Mouse (Mus musculus): Measurements from ENCODE around the gene Atxn7l2.
A peak's percentile ranks its signal among the peaks of the same experiment; 100 is the strongest.
"Not testable (repeated sequence)": the region's sequence is repeated elsewhere in the genome, so short reads cannot be mapped to it uniquely, and the experiment has no call there.

Gene Atxn7l2

DNA sequence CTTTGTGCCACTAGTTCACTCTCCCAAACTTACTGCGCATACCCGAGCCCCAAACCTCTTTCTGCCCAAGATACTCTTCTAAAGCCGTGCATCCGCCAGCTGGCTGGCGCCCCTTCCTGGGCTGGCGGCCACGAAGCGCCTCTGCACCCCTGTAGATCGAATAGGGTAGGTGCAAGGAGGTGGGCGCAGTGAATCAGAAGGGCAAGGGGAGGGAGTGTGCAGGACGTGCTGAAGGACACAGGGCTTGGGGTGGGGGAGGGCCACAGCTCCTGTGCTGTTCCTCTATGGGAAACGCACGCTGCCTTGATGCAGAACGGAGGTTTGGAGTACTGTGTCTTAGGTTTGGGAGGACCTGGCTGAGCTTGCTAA lies at the start of gene Atxn7l2:
Gene Atxn7l2 (minus strand): TSS at position 164 of the 369 bp plus-strand sequence.
- DNase-seq, result peak; percentile 49 to 71

DNA sequence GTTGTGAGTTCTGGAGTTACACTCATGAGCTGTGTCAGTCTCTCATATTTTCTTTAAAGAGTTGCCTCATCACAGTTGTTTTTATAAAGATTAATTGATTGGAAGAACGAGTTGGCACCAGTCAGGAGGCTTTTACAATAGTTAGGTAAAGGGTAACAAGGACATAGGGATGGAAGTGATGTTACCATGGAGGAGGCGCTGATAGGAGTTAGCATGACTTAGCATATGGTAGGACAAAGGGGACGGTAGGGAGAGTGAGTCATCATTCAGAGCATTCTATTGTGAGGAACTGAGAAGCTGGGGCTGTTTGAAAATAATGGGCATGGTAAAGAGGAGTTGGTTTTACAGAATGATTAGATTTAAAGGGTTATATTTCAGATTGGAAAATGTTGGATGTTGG lies 48.6 kb upstream of the Atxn7l2 start:
- no peak for DNase-seq

DNA sequence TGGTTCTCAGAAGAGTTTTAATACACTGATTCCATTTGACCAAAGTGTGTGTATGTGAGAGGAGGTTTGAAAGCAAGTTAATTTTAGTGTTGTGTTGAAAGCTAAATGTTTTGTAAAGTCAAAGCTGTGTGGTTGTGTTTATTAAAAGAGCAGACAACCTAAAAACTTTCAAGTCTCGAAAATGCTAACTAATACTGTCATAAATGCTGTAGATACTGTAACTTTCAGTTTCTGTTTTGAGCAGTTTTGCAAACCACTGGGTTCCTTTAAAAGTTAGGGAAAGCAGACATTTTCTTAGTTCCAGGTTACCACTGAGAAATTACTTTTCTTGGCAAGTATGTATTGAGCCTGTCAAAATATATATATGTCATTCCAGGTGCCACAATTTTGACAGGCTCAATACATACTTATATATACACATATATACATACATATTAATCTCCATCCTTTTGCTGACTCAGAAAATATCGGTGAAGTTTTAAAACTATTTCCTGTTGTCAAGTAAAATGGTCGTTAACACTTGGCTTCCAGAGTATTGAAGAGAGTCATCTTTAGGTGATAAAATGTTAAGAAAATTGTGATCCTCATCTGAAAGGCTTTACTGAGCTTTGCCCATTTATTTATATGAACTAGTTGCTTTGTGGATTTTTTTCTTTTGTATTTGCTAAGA lies 47.2 kb upstream of the Atxn7l2 start:
- no peak for DNase-seq

DNA sequence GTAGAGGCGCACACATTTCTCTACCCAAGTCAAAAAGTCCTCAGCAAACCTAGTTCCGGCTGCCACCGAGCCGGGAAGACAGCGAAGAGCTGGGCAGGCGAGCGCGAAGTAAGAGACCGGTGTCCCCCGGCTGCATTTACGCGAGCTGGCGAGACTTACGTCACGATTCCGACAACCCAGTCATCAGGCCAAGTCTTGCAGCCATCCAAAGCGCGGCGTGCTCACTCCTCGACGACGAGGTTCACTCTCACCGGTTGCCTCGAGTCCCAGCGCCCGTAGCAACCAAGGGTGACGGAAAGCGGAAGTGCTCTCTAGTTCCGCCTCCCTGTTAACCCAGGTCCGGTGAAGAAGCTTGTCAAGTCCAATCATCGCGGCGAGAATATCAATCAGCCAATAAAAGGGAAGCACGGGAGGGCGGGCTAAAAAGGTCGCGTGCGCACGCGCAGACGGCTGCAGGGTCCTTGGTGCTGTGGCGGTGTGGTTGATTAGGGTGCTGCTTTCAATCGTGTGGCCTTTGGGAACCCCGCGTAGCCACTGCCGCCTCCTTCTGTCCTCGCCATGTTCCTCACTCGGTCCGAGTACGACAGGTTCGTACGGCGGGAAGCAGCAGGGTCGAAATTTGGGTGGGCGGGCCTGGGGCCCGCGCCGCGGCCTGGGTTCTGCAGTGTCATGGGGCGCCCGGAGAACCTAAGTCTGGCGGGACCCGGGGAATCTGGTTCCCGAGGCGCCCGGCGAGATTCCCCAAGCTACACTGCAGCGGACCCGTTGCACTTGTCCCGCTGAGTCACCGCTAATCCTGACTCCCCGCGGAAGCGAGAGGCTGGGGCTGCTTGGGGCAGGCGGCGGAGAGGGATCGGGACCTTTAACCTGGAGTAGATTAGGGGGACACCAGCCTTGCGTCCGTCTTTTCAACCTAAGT lies 46.2 kb upstream of the Atxn7l2 start, which contains the start of gene Psma5:
Gene Psma5 (plus strand): TSS at position 208 of the 919 bp plus-strand sequence.
- peak; percentile 97 to 98 for DNase-seq

DNA sequence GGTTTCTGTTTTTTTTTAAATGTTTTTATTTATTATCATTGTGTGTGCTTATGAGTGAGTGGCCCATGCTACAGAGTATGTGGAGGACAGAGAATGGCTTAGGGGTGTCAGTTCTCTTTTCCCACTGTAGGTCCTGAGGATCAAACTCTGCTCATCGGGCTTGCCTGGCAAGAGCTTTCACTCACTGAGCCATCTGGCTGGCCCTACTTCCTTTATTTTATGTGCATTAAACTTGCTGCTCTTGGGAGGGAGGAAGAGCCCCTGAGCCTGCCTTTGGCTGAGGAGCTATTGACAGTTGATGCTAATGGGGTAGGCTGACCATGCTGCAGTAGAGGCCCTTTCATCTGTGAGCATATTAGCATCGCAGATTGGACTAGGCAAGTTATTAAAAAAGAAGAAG lies 36.1 kb upstream of the Atxn7l2 start:
- no peak for DNase-seq

DNA sequence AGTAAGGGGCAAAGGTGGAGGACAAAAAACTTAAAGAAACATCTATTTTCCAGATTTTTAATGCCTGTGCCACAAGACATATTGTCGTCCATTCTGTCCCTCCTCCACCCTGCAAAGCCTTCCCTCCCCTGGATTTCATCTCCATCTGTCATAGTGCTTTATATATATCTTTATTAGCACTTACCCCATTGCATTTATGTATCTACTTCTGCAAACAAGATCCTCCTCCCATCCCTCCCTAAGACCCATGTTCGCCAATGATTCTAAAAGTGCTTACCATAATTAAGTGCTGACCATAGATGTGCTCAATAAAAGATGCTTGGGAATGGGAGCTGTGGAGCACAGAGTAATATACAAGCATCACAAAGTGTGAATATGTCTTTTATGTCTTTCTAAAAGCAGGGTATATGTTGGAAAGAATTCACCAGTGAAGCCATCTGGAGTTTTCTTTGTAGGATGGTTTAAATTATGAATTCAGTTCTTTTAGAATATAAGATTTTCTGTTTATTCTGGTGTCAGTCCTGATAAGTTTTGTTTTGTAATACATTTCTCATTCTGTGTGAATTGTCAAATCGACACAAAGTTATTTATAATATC lies 30.6 kb upstream of the Atxn7l2 start:
- DNase-seq, result no peak

DNA sequence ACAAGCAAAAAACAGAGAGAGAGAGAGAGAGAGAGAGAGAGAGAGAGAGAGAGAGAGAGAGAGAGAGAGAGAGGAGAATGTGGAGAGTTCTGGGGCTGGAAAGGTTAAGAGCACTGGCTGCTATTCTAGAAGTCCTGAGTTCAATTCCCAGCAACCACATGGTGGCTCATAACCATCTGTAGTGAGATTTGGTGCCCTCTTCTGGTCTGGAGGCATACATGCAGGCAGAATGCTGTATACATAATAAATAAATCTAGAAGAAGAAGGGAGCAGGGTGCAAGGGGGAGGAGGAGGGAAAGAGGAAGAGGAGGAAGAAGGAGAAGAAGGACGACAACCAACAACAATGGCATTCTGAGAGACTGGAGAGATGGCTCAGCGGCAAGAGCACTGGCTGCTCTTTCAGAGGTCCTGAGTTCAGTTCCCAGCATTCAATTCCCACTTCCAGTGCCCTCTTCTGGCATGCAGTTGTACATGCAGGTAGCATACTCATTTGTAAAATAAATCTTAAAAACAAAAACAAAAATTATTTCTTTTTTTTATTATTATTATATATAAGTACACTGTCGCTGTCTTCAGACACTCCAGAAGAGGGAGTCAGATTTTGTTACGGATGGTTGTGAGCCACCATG lies 26.9 kb upstream of the Atxn7l2 start:
- not testable (repeated sequence) for DNase-seq

DNA sequence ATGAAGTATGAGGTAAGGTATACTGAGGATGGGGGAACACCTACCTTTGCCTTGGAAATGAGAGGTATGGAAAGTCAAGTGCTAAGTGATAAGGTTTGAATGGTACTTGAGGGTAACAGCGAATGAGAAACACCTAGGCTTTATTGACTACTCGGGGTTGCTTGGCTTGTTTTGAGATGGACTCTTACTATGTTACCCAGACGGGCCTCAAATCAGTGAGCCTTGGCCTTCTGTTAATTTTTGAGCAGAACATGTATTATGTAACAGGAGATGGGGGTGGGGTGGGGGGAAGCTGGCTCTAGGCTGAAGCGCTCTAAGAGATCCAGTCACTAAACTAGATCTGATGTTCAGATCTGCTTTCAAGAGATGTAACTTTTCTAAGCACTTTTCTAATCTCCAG lies 20.9 kb upstream of the Atxn7l2 start:
- DNase-seq, result peak; percentile 28 to 54

DNA sequence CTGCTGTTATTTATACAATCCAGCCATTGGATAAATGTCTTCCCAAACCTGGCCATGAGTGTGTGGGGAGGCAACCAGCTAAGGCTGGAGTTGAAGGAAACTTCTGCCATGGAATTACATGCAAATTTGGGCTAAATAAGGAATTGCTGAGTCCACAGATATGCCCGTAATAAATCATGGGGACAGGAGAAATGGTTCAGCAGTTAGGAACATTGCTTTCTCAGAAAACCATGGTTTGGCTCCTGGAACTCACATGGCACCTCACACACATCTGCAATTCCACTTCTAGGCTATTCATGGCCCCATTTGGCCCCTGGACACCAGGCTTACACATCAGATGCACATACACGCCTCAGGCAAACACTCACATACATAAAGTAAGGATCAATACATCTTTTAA lies 16.8 kb upstream of the Atxn7l2 start:
- DNase-seq, result peak; percentile 41 to 55

DNA sequence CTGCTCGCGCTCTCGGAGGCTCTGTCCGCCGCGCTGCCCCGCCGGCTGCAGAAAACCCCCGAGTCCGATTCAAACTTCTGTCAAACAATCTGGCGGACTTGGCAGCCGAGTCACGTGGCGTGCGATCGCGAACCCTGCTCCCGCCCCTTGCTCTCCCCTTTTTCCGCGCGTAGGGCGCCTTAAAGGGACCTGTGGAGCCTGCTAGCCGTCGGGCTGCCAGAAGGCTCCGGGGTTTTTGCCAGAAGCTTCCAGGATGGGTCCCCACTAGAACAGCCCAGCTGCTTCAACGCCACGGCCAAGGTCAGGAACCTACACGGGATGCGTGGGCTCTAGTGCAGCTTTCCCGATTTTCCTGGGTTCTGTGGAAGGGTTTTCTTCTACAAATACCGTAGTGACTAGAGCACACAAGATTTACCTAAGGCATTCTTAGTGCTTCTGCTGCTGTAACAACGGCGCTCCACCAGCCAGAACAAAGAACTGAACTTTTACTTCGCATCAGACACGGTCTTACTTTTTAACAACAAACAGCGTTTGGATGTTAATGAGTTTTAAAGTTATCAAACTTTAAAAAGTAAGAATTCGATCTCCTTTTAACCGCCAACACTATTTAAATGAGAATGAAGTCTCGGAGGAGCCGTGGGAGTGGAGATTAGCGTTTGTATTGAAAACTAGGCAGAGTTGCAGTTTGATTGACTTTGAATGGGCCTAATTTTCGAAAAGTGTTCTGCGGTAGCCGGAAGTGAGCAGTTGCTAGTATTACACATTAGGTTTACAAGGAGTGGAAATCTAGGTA lies 16.0 kb upstream of the Atxn7l2 start, which contains the start of gene Sypl2:
Gene Sypl2 (minus strand): TSS at position 91 of the 793 bp plus-strand sequence.
- peak; percentile 88 for DNase-seq

DNA sequence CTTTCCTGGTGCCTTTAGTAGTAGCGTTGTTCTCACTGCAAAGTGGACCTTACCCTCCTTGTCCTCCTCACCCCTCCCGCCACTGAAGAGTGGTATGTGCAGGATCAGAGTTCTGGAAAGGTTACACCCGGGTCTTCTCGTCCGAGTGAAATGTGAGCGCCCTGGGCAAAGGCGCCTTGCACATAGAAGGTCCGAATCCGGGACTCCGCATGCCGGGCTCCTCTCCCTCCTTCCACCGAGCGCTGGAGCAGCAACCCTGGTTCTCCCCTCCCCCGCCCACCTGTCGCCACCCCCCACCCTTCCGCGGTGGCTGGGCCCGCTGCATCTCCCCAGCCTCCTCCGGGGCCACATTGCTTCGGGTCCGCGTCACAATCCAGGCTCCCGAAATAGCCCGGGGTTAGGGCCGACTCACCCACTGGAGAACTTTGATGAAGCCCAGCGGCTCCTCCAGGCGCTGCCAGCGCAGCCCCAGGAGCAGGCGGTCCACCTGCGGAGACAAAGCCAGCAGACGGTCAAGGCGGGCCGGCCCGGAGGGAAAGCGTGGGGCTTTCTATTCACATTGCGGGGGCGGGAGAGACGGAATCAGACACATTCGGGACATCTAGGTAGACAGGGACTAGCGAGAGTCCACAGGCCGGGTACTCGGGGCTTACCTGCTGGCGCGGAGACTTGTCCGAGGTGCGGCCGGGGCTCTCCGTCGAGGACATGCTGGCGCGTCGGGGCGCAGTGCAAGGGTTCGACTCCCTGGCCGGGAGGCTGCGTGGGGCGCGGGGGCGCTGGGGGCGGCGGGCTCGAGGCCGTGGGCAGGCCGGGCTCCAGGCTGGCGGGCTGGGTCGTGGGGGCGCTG lies 15.2 kb upstream of the Atxn7l2 start:
- DNase-seq, result peak; percentile 73 to 85

DNA sequence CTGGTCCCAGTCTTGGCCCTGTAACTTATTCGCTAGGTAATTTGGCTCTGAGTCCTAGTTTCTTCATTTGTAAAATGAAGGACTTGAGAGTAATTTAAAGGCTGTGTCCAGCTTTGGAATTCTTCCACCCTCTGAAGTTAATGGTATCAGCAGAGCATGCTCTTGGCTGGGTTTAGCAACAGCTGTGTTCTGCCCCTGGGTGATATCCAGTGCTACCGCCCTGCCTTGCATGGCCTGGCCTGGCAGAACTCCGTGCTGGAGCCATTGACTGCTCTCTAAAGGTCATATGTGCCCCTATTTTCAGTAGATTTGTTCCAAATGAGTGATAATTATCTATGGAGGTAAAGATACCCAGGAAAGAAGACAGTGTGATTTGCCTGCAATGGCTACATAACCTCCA lies 9.9 kb upstream of the Atxn7l2 start:
- no peak for DNase-seq

DNA sequence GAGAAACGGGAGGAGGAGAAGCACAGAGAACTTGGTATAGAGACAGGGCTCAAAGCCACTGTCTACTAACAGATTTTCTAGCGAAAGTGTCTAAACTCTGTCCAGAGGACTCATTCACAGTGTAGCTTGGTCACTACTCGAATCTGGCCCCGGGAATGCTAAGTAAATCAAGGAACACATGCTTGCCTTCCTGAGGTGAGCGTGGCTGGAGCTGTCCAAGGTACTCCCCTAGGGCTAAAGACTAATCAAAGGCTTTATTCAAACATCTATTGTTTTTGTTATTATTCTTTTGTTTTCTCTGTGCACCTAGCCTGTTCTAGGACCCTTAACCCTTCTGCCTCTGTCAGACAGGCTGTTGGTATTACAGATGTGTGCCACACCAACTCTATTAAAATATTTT lies 4.0 kb upstream of the Atxn7l2 start:
- DNase-seq, result peak in 1 of 2 experiments; percentile 43

DNA sequence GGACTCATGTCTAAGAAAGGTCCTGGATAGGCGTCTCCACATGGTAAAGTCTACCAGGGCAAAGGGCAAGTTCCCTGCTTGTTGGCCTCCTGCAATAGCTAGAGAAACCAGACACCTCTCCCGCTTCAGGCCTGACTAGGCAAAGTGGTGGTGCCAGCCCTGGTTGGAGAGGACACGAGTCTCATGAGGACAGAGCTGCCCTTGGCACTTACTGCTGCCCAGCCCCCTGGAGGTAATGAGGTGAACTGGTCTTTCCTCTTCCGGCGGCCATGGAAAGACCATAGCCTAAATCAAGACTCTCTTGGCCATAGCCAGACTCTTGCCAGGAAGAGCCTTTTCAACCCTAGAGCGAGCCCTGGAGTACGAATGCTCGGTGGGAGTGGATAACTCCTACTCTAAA lies 1.7 kb upstream of the Atxn7l2 start:
- peak; percentile 68 to 73 for DNase-seq

DNA sequence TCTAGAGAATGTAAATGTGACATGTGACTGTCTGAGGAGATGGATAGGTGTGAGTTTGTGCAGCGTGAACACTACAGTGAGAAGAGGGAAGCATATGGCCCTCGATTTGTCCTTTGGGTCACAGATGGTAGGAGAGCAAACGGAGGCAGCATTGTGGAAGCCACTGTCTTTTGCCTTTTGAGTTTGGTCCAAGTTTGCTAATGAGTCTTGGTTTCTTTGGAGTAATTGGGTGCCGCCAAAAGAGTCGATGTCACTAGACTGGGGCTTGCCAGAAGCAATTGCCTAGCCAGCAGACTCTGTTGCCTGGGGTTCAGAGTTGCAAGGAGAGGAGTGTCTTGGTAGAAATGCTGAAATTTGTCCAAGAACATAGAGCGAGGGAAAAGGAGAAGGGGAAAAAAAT lies 1.1 kb upstream of the Atxn7l2 start:
- DNase-seq, result peak in 1 of 2 experiments; percentile 33

DNA sequence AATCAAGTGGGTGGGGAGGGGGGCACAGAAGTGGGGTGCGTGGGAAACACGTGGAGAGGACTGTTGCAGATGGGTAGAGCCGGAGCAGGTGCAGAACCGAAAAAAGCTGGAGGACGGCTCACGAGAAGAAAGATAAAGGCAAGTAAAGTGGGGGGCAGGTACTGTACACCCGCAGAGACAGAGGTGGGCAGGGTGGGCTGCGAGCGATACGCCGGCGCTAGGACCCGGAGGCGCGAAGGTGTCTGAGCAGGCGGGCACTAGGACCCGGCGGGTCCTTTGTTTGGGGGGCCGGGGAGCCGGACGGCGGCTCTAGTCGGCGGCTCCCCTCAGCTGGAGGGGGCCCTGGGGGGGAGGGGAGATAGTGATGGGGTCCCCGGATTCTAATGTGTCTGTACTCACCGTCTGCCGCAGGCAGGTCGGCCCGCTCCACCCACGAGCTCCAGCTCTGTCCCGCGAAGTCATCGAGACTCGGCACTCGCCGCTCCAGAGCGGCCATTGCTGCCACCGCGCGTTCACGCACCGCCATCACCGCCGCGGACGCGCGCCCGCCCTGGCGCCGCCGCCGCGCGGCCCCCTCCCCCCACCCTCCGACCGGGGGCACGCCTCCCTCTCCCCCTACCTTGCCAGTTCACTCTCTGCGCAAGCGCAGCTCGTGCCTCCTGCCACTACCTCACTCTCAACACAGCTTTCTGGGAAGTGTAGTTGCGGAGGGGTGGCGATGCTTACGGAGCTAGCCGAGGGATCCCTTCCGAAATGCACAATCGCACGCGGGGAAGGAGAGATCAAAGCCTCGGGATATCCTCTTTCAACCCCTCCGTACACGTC lies 576 bp downstream of the Atxn7l2 start:
- peak; percentile 96 for DNase-seq

DNA sequence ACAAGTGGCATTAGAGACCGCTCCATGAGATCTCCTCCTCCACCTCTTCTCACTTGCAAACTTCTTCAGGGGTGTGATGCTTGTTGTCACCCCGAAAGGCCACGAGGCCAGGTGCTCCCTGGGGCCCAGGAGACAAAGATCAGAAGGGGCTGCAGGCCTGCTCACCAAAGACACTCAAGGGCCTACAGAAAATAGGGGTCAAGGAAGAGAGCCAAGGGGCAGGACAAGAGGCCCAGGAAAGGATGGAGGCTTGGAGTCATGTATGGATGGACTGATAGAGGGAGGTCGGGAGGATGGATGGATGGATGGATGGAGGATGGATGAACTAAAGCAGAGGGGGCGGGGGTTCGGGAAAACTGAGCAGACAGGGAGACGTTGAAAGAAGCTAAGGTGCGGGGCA lies 1.2 kb downstream of the Atxn7l2 start:
- no peak for DNase-seq

DNA sequence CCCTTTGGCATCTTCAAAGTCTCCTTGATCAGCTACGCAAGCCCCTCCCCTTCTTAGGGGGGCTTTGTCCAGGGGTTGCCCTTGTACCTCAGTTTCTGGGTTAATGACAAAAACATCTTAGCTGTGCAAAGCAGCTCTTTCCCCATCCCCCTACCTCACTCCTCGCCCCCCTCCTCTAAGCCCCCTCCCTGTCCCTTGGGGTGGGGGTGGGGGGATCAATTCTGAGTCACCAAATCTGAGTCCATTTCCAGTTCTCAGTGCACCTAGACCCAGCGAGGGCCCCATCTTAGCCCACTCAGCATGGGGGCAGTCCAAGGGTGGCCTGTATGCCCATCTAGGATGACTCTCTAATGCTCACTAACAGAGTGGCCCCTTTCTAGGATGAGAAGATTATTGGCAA lies 1.7 kb downstream of the Atxn7l2 start:
- DNase-seq, result no peak

DNA sequence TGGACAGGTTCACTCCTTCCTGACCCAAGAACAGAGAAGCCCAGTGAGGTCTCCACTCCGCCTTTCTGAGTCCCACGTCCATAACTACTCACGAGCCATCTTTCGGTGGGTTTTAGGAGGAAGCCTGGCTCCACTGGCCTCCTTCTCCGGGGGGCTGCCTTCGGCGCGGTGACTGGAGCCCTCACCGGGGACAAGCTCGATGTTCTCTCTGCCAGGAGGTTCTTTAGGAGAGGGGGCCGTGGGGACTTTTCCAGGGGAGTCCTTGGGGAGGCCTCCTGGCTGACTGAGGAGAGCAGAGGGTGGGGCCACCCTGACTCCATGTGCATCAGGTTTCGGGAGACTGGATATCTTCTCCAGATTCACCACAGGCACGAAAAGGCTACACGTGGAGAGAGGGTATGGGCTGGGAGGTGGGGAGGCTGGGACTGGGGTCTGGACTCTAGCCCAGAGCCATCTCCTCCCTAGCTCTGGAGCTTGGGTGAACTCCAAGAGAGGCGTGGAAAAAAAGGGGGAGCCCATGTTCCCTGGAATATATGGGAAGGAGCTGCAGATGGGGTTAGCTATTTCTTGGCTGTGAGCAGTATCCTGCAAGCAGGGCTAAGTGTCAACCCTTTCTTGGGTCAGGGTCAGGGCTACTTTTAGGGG lies 3.9 kb downstream of the Atxn7l2 start:
- no peak for DNase-seq

DNA sequence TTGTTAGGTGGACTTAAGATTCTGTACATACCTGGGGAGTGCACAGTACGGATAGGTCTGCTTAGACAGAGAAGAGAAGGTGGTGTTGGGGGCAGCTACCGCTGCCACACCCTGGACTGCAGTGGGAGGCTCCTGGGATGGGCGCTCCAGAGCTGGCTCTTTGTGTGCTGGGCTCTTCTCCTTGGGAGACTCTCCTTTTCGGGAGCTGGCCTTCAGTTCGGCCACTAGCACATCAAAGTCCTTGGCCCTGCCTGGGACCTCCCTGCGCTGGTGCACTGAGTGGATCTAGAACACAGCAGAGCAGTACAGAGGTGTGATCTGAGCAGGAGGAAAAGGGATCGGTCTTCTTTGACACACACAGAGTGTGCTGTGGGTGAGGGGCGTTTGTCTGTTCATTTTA lies 5.1 kb downstream of the Atxn7l2 start:
- no peak for DNase-seq
